Mouse (Mus musculus) embryonic facial prominence, embryonic 12.5 days (tissue): Measurements from ENCODE around the gene Arid5b. TPM values are rescaled to one million over a fixed set of nuclear protein-coding genes. Genes with fewer than 3 reads are reported as not detected.

ENCODE experiments used
- ATAC-seq: fragments of 200-750 bp; cut with Nextera tagmentation; 2 replicates; pipeline ENCODE4 v1.8.0; 2017; ENCODE audit not compliant: insufficient number of reproducible peaks, insufficient read depth, low FRiP score, low TSS enrichment
- H3K27ac ChIP-seq: fragments of 300-500 bp; sonication (generic); 2 replicates; pipeline ENCODE4 v1.5.1; 2016; ENCODE audit warnings: mild to moderate bottlenecking
- H3K27me3 ChIP-seq: fragments of 300-500 bp; sonication (generic); 2 replicates; pipeline ENCODE4 v1.6.1; 2016; ENCODE audit warnings: mild to moderate bottlenecking, moderate library complexity
- H3K36me3 ChIP-seq: fragments of 300-500 bp; sonication (generic); 2 replicates; pipeline ENCODE4 v1.6.1; 2016; ENCODE audit warnings: mild to moderate bottlenecking
- H3K4me1 ChIP-seq: fragments of 300-500 bp; sonication (generic); 2 replicates; pipeline ENCODE4 v1.6.1; 2016
- H3K4me2 ChIP-seq: fragments of 300-500 bp; sonication (generic); replicated peaks from 2 replicates; pipeline ENCODE4 v1.6.1; 2016; ENCODE audit warnings: mild to moderate bottlenecking, moderate library complexity
- H3K4me3 ChIP-seq: fragments of 300-500 bp; sonication (generic); 2 replicates; pipeline ENCODE4 v1.5.1; 2016; ENCODE audit warnings: mild to moderate bottlenecking
- H3K9ac ChIP-seq: fragments of 300-500 bp; sonication (generic); 2 replicates; pipeline ENCODE4 v1.6.1; 2016; ENCODE audit warnings: mild to moderate bottlenecking, moderate library complexity
- H3K9me3 ChIP-seq: fragments of 300-500 bp; sonication (generic); 2 replicates; pipeline ENCODE4 v1.6.1; 2016; ENCODE audit warnings: mild to moderate bottlenecking, moderate library complexity
- WGBS: fragments of 180-500 bp; shearing (Covaris S2); methylation state at CpG from one replicate; pipeline ENCODE4 v1.1.7; 2016; 5-methylcytosine and 5-hydroxymethylcytosine counted together
- polyA plus RNA-seq: library from polyadenylated mRNA; unstranded; fragments of >200 nt; fragmentation: Nextera tagmentation; extraction: Ambion mirVana; gene quantifications from 2 replicates; pipeline ENCODE4 v1.2.1, GENCODE M21; 2016

Gene Arid5b
- polyA plus RNA-seq, 1 experiment from 2014 or later, result 50.9 TPM

GRCm38 (mm10) chr10:68066173-68066572 is 212.4 kb downstream of the Arid5b start:
- no peak for ATAC-seq
- H3K36me3 ChIP-seq, result no peaks in the 10 kb centered on the region
- 0 out of 2 replicates have a peak, but pooled peaks cover 2% of the 10 kb centered on the region for H3K4me1 ChIP-seq
- no peak overlapping the region for H3K9ac ChIP-seq
- no peaks in the 10 kb centered on the region for H3K9me3 ChIP-seq
- 84% methylated on average over 5 of the region's 5 CpGs for WGBS
- no peaks in the 10 kb centered on the region for H3K27me3 ChIP-seq
- no peak overlapping the region for H3K27ac ChIP-seq
- H3K4me2 ChIP-seq, result no peak overlapping the region
- H3K4me3 ChIP-seq, result no peak overlapping the region

GRCm38 (mm10) chr10:68064571-68064970 is 214.0 kb downstream of the Arid5b start:
- Histone ChIP-seq H3K4me1 (0 out of 2 replicates have a peak, but pooled peaks cover 2% of the 10 kb centered on the region), H3K4me3 (no peak overlapping the region), H3K9me3 (no peaks in the 10 kb centered on the region), H3K27me3 (no peaks in the 10 kb centered on the region), H3K4me2 (no peak overlapping the region), H3K27ac (no peak overlapping the region), H3K36me3 (no peaks in the 10 kb centered on the region), H3K9ac (no peak overlapping the region)
- ATAC-seq, result no peak
- WGBS, result 86% methylated on average over 10 of the region's 10 CpGs

DNA sequence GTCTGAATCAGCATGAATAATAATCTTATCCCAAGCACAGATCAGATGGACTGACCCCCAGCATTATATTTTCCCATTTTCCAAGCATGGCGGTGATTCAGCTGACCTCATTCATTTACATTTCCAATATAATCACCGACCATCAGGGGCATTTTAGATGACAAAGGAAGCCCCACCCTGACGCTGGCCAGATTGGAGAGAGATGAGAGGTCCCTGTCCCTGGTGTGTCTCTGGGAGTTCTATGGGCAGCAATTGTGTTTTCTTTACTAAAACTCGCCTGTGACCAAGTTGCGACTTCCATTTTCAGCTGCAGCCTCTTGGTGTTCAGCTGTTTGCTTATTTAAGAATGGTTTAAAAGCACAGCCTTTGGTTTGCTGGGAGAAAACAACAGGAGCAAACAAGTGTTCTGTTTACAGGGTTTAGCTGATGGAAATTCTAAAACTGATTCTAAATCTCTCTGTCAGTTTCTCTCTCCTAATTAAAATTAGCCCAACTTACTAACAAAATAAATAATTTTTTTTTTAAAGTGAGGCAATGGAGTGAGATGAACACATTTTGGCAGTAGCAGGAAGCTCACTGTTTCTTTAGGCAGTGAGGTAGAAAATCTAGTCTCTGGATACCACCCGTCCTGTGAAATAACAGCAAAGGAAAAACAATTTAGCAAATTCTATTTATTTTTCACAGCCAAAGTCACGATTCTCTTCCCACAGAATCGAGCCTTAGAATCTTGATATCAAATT is 214.6 kb downstream of the Arid5b start:
- Histone ChIP-seq H3K4me1 (0 out of 2 replicates have a peak, but pooled peaks cover 2% of the 10 kb centered on the region), H3K36me3 (no peaks in the 10 kb centered on the region), H3K4me2 (no peak overlapping the region), H3K4me3 (no peak overlapping the region), H3K9me3 (no peaks in the 10 kb centered on the region), H3K9ac (no peak overlapping the region), H3K27ac (no peak overlapping the region), H3K27me3 (no peaks in the 10 kb centered on the region)
- no peak for ATAC-seq
- 58% methylated on average over 8 of the region's 8 CpGs for WGBS

- no peaks in the 10 kb centered on the region for H3K9me3 ChIP-seq
- no peak overlapping the region for H3K4me3 ChIP-seq
- no peaks in the 10 kb centered on the region for H3K36me3 ChIP-seq
- H3K27ac ChIP-seq, result no peak overlapping the region
- 75% methylated on average over 8 of the region's 8 CpGs for WGBS
- ATAC-seq, result no peak
- H3K4me2 ChIP-seq, result no peak overlapping the region
- H3K27me3 ChIP-seq, result no peaks in the 10 kb centered on the region
- H3K4me1 ChIP-seq, result 0 out of 2 replicates have a peak, but pooled peaks cover 2% of the 10 kb centered on the region
- no peak overlapping the region for H3K9ac ChIP-seq
Measured at GRCm38 (mm10) chr10:68061249-68061615, 217.3 kb downstream of the Arid5b start.

- H3K27me3 ChIP-seq, result no peaks in the 10 kb centered on the region
- H3K36me3 ChIP-seq, result no peaks in the 10 kb centered on the region
- H3K4me2 ChIP-seq, result no peak overlapping the region
- H3K9me3 ChIP-seq, result no peaks in the 10 kb centered on the region
- no peak overlapping the region for H3K4me3 ChIP-seq
- no peak for ATAC-seq
- 0 out of 2 replicates have a peak, but pooled peaks cover 2% of the 10 kb centered on the region for H3K4me1 ChIP-seq
- 74% methylated on average over 16 of the region's 16 CpGs for WGBS
- no peak overlapping the region for H3K27ac ChIP-seq
- no peak overlapping the region for H3K9ac ChIP-seq
Measured at GRCm38 (mm10) chr10:68060590-68061248, 217.8 kb downstream of the Arid5b start.

GRCm38 (mm10) chr10:68058378-68058777 is 220.2 kb downstream of the Arid5b start:
- Histone ChIP-seq H3K4me1 (no peaks in the 10 kb centered on the region), H3K9me3 (no peaks in the 10 kb centered on the region), H3K9ac (no peak overlapping the region), H3K36me3 (no peaks in the 10 kb centered on the region), H3K27me3 (no peaks in the 10 kb centered on the region), H3K27ac (no peak overlapping the region), H3K4me2 (no peak overlapping the region), H3K4me3 (no peak overlapping the region)
- ATAC-seq, result no peak
- 95% methylated on average over 1 of the region's 1 CpGs for WGBS

DNA sequence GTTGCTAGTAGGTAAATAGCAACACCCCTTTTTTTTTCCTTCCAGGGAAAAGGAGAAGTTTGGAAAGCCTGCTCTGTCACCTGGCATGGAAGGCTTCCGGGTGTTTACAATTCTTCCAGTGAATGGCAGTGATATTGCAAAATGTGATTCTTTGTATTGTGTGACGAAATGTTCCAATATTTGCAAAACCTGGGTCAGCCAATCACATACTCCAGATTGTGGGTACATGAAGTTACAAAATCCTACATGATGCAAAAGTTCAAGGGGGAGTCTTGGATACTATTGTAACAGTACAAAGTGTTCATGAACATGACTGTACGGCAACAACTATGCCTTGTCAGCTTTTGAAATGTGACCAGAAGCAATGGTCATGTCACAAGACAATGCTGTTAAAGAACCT is 220.7 kb downstream of the Arid5b start:
- H3K27ac ChIP-seq, result no peak overlapping the region
- H3K9me3 ChIP-seq, result no peaks in the 10 kb centered on the region
- no peaks in the 10 kb centered on the region for H3K4me1 ChIP-seq
- no peak overlapping the region for H3K4me2 ChIP-seq
- H3K4me3 ChIP-seq, result no peak overlapping the region
- no peaks in the 10 kb centered on the region for H3K36me3 ChIP-seq
- no peak for ATAC-seq
- 97% methylated on average over 3 of the region's 3 CpGs for WGBS
- H3K9ac ChIP-seq, result no peak overlapping the region
- H3K27me3 ChIP-seq, result no peaks in the 10 kb centered on the region

GRCm38 (mm10) chr10:68054706-68055105 is 223.8 kb downstream of the Arid5b start:
- Histone ChIP-seq H3K4me2 (no peak overlapping the region), H3K36me3 (no peaks in the 10 kb centered on the region), H3K27ac (no peak overlapping the region), H3K4me3 (no peak overlapping the region), H3K27me3 (no peaks in the 10 kb centered on the region), H3K9me3 (no peaks in the 10 kb centered on the region), H3K4me1 (no peaks in the 10 kb centered on the region), H3K9ac (no peak overlapping the region)
- WGBS, result 85% methylated on average over 6 of the region's 6 CpGs
- ATAC-seq, result no peak

- Histone ChIP-seq H3K4me2 (no peak overlapping the region), H3K27ac (no peak overlapping the region), H3K27me3 (no peaks in the 10 kb centered on the region), H3K4me1 (no peaks in the 10 kb centered on the region), H3K9me3 (no peaks in the 10 kb centered on the region), H3K36me3 (no peaks in the 10 kb centered on the region), H3K9ac (no peak overlapping the region), H3K4me3 (no peak overlapping the region)
- WGBS, result 76% methylated on average over 5 of the region's 5 CpGs
- ATAC-seq, result no peak
Measured at GRCm38 (mm10) chr10:68054131-68054530, 224.4 kb downstream of the Arid5b start.

DNA sequence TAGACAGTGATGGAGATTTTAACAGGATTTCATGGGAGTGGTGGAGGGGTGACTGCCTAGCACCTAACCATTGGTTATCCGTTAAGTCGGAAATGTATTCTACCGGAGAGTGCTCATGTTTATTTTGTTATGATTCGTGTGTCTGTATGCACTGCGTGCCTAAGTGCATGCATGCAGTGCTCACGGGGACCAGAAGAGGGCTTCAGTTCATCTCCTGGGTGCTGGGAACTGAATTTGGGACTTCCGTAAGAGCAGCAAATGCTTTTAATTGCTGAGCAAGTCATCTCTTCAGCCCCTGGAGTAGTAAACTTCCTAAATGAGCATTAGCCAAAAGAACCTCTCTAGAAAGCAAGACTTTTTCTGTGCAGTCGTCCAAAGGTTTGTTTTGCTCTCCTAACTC is 226.2 kb downstream of the Arid5b start:
- 86% methylated on average over 8 of the region's 8 CpGs for WGBS

GRCm38 (mm10) chr10:68051316-68051933 is 227.1 kb downstream of the Arid5b start:
- no peaks in the 10 kb centered on the region for H3K27me3 ChIP-seq
- H3K9ac ChIP-seq, result no peak overlapping the region
- H3K36me3 ChIP-seq, result no peaks in the 10 kb centered on the region
- no peaks in the 10 kb centered on the region for H3K4me1 ChIP-seq
- H3K9me3 ChIP-seq, result no peaks in the 10 kb centered on the region
- WGBS, result 89% methylated on average over 14 of the region's 14 CpGs
- H3K4me2 ChIP-seq, result no peak overlapping the region
- H3K27ac ChIP-seq, result no peak overlapping the region
- no peak overlapping the region for H3K4me3 ChIP-seq
- ATAC-seq, result no peak

More for the DNA sequence above, 226.2 kb downstream of the Arid5b start:
- no peak overlapping the region for H3K27ac ChIP-seq
- no peaks in the 10 kb centered on the region for H3K4me1 ChIP-seq
- no peak overlapping the region for H3K9ac ChIP-seq
- no peaks in the 10 kb centered on the region for H3K36me3 ChIP-seq
- no peak overlapping the region for H3K4me2 ChIP-seq
- no peaks in the 10 kb centered on the region for H3K9me3 ChIP-seq
- ATAC-seq, result no peak
- no peaks in the 10 kb centered on the region for H3K27me3 ChIP-seq
- H3K4me3 ChIP-seq, result no peak overlapping the region

DNA sequence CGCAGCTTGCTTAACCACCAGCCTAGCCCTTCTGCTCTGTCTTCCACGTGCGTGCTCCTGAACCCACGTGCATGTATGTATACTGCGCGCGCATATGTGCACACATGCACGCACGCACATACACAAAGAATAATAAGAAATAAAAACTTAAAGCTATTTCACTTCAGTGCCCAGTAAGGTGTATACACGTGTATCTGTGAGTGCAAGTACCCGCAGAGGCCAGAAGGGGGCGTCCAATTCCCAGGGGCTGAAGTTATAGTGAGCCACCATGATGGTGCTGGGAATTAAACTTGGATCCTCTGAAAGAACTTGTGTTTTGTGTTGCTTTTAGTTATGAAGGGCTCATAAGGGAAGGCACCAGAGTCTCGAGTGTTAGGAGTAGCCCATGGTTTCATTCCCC is 227.7 kb downstream of the Arid5b start:
- no peak overlapping the region for H3K9ac ChIP-seq
- WGBS, result 87% methylated on average over 13 of the region's 13 CpGs
- ATAC-seq, result no peak
- no peaks in the 10 kb centered on the region for H3K27me3 ChIP-seq
- no peaks in the 10 kb centered on the region for H3K9me3 ChIP-seq
- H3K4me3 ChIP-seq, result no peak overlapping the region
- no peaks in the 10 kb centered on the region for H3K36me3 ChIP-seq
- no peak overlapping the region for H3K27ac ChIP-seq
- no peaks in the 10 kb centered on the region for H3K4me1 ChIP-seq
- H3K4me2 ChIP-seq, result no peak overlapping the region
